Mouse (Mus musculus) gonadal fat pad, adult 2 months (tissue): ENCODE data around the gene Zfp335. TPM values are rescaled to one million over a fixed set of nuclear protein-coding genes. Genes with fewer than 3 reads are reported as not detected.
"Not testable (repeated sequence)": the region's sequence is repeated elsewhere in the genome, so short reads cannot be mapped to it uniquely, and the experiment has no call there.

Experiments used
- DNase-seq: peaks from one replicate; pipeline ENCODE4 v3.0.0-alpha.2; 2012; ENCODE audit warnings: low read depth
- polyA plus RNA-seq: library from polyadenylated mRNA; depleted of rRNA; stranded (reverse); fragments of >200 nt; gene quantifications from 2 replicates; pipeline ENCODE4 v1.2.3, GENCODE M21; 2012

Gene Zfp335
- polyA plus RNA-seq, 1 experiment: 21.7 TPM

DNA sequence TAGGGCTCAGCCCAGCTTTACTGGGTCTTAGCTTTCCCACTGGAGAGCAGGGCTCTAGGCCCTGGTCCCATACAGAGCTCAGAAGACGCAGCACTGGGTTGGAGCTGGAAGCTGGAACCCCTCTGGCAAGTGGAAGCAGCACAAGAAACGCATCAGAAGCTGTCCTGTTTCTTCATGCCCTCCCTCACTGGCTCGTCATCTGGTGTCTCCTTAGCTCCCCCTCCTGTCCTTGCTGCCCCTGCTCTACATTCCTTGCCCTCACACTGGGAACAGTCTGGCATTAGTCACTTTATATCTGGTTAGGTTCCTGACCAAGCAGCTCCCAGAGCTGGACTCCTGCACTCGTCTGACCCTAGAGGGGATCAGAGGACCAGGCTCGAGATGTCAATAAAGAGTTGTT is 17.5 kb downstream of the Zfp335 start:
- no peak for DNase-seq

DNA sequence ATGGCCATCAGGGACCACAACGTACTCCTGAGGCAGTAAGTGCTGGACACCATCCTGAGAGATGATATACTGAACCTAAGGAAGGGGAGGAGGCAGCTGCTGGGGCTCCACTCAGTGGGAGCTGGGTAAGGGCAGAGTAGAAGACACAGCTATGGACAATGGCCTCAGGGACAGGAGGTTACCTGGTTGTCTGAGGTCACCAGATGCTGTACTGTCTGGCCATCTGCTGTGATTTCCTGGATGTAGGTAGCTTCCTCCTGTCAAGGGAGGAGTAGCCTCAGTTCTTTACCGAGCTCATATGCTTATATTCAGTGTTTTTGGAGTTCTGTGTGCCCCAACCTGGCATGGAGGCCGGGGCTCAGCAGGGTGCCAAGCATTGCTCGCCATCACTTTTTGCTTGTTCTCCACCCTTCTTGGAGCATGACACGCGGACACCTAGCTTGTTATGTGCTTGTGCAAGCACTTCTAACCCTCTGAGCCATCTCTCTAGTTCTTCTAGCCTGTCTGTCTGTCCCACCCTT is 18.8 kb downstream of the Zfp335 start:
- no peak for DNase-seq

DNA sequence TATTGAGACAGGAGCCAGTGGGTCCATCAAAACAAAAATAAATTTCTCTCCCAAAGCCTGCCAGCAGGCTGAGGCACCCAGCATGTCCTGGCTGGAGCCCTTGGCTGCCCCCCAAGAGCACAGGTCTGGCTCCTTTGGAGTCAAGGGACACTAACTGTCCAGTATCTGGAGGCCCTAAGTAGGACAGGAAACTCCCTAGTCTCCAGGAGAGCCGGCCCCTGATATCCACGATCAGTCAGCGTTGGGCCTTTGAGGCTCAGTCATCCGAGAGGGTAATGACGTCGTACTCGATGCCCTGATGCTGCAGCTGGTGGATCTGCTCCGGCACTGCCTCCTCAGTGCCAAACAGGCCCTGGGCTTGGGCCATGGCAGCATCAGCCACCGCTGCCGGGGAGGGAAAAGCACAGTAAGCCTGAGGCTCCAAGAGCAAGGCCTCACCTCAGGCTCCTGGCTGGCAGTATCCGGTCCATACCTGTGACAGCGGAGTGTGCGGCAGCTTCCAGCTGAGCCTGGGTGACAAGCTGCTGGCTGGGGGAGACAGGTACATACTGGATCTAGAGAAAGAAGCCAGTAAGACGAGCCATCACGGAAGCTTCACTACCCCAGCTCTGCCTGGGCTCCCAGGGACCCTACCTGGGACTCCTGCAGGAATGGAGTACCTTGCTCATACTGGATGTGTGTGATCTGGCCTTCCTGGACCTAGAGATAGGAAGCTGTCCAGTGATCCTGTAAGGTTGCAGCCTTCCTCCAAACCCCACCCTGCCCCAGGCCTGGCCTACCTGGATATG is 19.5 kb downstream of the Zfp335 start:
- DNase-seq: no peak

DNA sequence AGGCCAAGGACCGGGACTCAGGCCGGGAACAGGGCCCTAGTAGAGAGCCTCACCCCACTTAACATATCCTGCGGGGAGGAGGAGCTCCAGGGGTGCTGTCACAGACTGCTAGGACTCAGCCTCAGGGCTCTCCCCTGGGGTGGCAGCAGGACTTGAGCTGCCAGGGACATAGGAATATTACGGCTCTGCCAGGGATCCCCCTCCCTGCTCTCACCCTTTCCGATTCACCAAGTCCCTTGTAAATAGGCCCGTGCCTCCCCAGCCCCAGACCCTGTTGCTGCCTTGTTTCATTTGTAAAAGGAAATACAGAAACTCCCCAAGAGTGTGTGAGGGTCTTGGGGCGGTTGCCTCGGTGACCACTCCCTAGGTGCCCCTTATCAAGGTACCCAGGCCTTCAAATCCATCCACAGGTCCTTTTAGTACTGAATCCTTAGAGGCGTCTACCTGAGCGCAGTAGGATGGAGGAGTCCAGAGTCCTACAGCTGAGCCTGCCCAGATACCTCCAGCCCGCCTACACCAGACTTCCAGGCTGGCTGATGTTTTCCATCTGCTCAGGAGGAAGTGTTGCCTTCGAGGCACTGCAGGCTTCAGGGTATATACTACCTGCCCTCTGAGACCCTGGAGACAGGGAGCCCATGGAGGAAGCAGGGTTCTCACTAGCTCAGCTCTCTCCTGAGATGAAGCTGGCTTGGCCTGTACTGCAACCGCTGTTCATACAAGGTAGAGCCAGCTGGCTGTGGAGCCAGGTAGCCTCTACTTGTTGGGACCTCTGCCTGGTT is 20.3 kb downstream of the Zfp335 start:
- DNase-seq: no peak

DNA sequence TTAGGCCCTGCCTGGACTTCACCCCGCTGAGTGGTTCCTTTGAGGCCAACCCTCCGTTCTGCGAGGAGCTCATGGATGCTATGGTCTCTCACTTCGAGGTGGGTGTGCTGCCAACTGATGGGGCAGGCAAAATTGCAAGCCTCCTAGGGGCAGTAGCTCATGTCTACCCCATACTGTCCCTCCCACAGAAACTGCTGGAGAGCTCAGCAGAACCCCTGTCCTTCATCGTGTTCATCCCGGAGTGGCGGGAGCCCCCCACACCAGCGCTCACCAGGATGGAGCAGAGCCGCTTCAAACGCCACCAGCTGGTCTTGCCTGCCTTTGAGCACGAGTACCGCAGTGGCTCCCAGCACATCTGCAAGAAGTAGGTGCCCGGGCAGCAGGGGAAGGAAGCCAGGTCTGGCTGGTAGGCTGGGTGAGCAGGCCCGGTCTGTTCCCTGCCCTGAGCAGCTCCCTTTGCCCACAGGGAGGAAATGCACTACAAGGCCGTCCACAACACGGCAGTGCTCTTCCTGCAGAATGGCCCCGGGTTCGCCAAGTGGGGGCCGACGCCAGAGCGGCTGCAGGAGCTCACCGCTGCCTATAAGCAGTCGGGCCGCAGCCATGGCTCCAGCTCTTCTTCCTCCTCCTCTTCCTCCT is 21.0 kb downstream of the Zfp335 start:
- no peak for DNase-seq

DNA sequence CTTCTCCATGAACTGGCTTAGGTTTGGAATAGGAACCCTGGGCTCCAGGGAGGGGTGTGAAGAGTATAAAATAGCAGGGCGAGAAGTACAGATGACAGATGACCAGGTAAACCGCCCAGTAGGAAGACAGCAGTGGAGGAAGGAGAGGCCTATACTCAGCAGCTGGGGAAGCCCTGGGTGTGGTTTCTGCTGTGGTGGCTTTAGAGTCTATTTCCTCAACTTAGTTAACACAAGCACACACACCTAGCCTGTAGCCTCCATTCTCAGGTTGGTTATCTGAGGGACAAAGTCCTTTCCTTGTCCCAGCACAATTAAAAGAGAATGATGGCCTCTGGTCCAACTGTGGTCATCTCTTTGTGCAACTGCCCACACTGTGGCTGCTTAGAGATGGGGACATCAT is 21.6 kb downstream of the Zfp335 start:
- no peak for DNase-seq

DNA sequence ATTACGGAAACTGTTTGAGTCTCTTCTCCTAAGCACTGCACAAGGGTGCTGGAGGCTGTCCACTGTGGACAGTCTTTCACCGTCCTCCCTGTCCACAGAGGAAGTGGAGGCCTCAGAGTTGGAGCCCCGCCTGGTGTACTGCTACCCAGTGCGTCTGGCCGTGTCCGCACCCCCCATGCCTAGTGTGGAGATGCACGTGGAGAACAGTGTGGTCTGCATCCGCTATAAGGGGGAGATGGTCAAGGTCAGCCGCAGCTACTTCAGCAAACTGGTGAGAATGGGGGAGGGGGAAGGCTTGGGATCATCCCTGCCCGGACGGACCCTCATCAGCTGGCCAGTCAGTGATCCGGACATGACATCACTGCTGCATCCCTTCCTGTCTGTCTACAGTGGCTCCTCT is 22.6 kb downstream of the Zfp335 start:
- DNase-seq: no peak

DNA sequence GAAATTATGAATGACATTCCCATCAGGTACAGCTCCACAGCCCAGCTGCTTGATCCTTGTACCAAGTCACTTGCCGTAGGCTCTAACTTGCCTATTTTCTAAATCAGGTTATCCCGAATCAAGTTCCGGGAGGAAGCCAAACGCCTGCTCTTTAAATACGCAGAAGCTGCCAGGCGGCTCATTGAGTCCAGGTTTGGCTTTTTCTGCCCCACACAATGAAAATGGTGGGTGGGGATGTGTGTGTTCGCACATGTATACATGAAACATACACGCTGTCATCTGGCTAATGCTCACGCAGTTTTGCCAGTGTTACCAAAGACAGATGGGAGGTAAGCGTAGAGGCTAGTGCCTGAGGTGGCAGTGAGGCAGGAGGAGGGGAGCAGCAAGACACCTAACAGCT is 24.9 kb downstream of the Zfp335 start:
- no peak for DNase-seq

DNA sequence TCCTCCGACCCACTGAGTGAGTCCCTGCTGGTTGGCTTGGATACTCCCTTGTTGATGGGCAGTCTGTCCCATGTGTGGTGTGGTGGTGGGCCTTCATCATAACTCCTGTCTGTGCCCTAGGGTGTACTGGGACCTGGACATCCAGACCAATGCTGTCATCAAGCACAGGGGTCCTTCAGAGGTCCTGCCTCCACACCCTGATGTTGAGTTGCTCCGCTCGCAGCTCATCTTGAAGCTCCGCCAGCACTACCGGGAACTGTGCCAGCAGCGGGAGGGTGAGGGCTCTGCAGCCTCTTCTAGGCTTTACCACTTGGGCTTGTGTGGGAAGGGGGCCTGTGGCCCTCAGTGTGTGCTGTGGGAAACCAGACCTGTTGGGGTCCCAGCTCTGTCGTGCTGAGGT is 25.8 kb downstream of the Zfp335 start:
- DNase-seq: no peak

DNA sequence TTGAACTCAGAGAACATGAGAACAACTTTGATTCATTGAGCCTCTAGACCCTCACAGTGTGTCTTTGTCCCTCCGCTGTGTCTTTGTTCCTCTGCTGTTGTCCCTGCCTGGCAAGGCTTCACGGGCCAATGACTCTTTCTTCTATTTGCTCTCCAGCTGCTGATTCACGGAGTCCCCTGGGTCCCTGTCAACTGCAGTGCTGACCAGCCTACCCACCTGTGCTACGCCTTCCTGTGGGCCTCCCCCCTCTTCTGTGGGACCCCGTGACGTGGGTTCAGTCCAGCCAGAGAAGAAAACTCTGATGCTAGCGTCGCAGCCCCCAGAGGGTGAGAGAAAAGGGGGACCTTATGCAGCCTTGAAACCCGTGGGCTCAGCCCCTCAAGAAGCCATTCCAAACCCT is 28.9 kb downstream of the Zfp335 start:
- no peak for DNase-seq

DNA sequence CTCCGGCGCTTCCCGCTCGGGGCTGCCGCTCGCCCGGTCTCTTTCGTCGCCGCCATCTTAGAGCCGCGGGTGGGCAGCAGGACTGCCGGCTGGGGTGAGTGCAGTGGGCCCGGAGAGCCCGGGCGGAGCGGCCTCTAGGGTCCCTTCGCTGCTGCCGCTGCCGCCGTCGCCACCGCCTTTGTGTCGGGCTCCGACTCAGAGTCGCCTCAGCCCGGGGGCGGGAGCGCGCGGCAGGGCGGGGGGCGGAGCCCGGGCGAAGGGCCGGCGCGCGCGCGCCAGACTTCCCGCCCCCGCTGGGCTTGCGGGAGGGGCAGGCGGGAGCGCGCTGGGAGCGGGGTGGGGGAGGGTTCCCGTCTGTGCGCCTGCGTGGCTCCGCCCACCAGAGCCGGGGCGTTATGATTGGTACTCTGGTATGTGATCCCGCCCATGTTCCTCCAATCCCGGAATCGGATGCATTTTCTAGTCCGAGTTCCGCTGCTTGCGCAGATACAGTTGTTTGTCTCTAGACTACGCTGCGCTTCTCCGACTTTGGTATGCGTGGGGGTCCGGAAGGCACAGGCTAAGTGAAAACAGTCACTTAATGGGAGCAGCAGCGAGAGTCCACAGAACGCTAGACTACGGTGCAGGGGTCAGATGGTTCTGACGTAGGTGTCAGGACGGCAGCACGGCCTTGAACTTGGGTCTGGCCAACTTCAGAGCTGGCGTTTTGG is 31.8 kb downstream of the Zfp335 start:
- DNase-seq: no peak

DNA sequence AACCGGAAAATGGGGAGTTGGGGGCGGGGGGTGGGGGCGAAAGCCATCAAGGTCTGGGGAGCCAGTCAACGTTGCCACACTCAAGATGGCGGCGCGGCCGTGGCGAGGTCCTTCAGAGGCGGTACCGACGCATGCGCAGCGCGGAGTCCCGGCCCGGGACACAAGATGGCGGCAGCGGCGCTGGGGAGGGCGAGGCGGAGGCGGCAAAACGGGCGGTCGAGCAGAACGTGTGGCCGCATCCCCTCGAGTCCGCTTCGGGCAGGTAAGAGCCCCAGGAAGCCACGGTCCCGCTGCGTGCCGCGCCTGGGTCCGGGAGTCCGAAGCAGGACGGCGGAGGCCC is 32.4 kb downstream of the Zfp335 start, which contains the start of gene Pcif1:
TSS of gene Pcif1 (plus strand) at position 77 of the 340 bp plus-strand sequence.
- no peak for DNase-seq

DNA sequence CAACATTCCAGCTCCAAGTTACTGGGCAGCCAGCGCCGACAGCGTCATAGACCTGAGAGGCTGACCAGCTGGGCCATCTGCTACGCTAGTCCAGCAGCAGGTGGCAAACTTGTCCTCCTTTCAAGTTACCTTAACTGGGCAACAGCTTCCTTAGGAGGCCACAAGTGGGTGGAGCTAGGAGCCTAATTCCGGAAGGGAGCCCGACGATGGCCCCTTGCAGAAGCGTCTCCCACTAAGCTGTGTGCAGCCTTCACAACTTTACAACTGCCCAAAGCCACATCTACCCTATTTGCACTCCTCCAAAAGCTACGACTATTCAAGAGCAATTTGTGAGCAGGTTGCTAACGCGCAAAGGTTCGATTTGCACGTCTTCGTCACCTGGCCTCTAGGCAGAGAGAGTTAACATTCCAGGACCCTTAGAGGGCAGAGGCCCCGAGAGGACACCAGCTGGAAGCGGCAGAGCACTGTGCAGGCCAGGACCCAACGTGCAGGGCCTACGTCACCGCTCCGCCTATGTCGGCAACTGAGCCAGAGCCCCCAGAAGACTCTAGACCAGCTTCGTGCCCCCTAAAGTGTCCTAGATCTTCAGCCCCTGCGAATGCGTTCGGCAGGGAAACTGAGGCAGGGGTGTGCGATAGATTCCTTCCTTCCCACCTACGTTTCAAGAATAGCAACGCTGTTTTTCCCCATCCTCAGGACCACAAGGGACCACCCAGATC is 32.9 kb downstream of the Zfp335 start:
- no peak for DNase-seq

DNA sequence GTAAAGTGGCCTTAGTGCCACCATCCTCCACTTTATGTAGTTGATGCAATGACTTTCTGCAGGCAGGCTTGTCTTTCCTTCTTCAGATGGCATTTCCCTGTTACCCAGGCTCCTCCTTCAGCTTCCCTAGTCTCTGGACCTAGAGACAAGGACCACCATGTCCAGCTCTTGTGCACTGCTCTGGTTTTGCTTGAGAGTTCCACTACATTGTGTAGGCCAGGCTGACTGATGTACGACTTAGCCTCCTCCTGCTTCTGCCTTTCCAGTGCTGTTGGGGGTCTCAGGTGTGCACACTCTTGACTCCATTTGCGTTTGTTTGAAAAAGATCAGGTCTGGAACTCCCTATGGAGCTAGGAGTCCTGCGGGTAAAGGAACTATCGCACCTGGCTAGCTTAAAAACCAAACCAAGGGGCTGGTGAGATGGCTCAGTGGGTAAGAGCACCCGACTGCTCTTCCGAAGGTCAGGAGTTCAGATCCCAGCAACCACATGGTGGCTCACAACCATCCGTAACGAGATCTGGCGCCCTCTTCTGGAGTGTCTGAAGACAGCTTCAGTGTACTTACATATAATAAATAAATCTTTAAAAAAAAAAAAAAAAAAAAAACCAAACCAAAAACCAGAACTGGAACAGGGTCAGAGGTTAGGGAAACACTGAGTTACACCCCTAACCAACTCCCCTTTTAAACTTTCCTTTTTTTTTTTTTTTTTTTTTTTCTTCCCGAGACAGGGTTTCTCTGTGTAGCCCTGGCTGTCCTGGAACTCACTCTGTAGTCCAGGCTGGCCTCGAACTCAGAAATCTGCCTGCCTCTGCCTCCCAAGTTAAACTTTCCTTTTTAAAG is 34.0 kb downstream of the Zfp335 start:
- not testable (repeated sequence) for DNase-seq

DNA sequence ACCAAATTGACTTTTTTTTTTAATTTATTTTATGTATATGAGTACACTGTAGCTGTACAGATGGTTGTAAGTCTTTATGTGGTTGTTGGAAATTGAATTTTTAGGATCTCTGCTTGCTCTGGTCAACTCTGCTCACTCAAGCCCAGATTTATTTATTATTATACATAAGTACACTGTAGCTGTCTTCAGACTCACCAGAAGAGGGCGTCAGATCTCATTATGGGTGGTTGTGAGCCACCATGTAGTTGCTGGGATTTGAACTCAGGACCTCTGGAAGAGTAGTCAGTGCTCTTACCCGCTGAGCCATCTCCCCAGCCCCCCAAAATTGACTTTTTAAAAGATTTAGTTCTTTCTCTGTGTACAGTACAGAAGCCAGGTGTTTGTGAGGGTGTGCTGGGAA is 35.9 kb downstream of the Zfp335 start:
- not testable (repeated sequence) for DNase-seq

DNA sequence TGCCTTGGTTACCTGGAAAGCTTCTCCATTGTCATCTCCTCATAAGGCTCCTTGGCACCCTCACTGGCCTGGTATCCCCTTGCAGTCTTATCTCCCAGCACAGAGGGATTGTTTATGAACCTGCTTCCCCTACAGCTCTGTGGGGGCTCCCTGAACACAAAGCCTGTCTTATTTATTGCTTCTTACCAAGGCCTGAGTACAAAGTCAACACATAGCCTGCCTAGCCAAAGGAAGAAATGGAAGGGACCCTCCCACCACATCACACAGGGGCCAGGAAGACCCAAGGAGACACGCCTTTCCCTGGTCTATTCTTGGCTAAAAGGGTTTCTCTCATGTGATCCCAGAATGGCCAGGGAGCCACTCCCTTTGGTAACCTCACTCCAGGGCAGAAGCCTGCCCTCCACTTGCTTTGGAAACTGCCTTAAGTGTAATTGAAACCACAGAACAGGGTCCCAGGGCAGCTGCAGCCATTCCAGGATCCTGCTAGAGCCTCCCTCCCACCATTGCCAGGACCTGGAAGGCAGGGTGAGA is 37.3 kb downstream of the Zfp335 start:
- DNase-seq: no peak

DNA sequence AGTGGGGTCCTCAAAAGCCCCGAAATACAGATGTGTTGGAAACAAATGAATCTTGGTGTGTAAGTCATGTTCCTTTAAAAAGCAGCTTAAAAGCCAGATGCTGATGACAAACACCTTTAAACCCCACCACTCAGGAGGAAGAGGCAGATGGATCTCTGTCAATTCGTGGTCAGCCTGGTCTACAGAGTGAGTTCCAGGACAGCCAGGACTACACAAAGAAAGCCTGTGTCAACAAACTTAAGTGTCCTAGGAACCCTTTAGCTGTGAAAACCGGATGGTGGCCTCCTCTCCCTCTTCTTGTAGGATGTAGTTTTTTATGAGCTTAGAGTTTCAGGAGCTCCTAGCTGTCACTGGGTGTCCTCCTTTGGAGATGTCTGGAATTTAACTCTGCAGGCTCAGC is 37.9 kb downstream of the Zfp335 start:
- DNase-seq: no peak

DNA sequence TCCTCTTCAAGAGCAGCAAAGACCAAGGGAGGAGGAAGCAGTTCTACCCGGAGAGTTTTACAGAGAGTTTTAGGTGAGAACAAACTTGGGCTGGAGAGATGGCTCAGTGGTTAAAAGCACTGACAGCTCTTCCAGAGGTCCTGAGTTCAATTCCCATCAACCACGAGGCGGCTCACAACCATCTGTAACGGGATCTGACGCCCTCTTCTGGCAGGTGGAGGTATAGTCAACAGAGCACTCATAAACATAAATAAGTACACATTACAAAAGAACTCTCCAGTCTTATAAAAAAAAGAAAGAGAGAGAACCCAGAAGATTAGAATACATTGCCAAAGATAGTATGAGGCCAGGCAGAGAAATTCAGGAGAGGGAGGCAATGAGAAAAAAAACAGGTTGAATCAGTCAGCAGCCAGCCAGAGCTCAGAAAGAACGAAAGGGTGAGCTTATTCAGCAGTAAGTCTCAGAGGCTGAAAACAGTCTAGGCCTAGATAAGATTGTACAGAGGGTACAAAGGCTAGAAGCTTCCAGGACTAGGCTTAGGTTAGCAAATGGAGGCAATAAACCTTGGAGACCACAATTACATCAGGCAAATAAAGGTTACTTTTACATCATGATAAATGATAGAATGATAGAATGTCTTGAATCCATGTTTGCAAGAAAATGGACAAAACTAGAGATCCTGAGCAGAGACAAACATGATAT is 39.8 kb downstream of the Zfp335 start:
- no peak for DNase-seq

DNA sequence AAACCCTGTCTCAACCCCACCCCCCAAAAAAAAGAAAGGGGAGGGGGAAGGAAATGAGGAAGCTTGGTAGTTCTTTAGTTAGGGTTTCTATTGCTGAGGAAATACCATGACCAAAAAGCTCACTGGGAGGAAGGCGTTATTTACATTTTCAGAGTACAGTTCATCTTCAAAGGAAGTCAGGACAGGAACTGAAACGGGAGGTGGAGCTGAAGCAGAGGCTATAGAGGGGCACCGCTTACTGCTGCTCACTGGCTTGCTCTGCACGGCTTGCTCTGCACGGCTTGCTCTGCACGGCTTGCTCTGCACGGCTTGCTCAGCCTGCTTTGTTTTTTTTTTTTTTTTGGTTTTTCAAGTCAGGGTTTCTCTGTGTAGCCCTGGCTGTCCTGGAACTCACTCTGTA is 43.1 kb downstream of the Zfp335 start:
- no peak for DNase-seq
